In the genomic region with DNA sequence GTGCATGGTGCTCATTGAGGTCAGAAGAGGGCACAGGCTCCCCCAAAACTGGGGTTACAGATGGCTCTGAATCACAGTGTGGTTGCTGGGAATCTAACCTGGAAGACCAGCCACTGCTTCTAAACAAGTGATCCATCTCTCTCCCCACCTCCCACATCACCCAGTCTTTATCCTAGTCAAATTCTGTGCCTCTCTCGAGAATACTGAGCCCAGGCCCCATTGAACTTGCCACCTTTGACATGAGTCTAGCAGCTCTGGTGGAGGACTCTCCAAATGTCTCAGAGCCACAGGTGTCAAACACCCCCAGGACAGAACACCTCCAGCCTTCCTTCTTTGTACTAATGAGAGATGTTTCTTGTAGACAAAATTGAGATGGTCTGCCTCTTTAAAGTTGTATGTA, we compare ENCODE assay signal across 9 mouse cellular contexts. TPM values are rescaled to one million over a fixed set of nuclear protein-coding genes. Genes with fewer than 3 reads are reported as not detected.
A peak's percentile ranks its signal among the peaks of the same experiment; 100 is the strongest.
DNase-seq lines count a peak whose midpoint lies in the region; ATAC-seq and TF ChIP-seq lines count a peak whose summit lies in the region.
"Had no signal": no experiment of that assay in that cellular context is flagged by ENCODE, and none has a peak within 500 bp of the region (broad histone marks: within the 10 kb centered on the region; RNA-seq: fewer than 3 reads in every experiment).

No protein-coding gene starts in this region.

- peaks cover 75% of the 10 kb centered on the region for H3K4me1 ChIP-seq in erythroblast, embryonic 14.5 days (ENCODE audit: control insufficient read depth)
- peaks cover 50% of the 10 kb centered on the region for H3K4me1 ChIP-seq in thymus, adult 2 months (replicated peaks; ENCODE audit: control insufficient read depth, insufficient read depth, low read length)
- peaks cover 70% of the 10 kb centered on the region for H3K4me1 ChIP-seq in liver, embryonic 12.5 days
- H3K4me1 ChIP-seq in stomach, postnatal 0 days (replicated peaks; ENCODE audit: control insufficient read depth, insufficient read depth): peaks cover 6% of the 10 kb centered on the region; the same call in 1 of the 2 replicates

- peaks cover 19% of the 10 kb centered on the region for H3K27me3 ChIP-seq in erythroblast, embryonic 14.5 days (ENCODE audit: control insufficient read depth)
- no peaks in the 10 kb centered on the region for H3K27me3 ChIP-seq in thymus, adult 2 months (ENCODE audit: control insufficient read depth, insufficient read depth, low read length)
- peaks cover 11% of the 10 kb centered on the region; the same call in 1 of the 2 replicates for H3K27me3 ChIP-seq in liver, embryonic 12.5 days (replicated peaks)
- no peaks in the 10 kb centered on the region for H3K27me3 ChIP-seq in stomach, postnatal 0 days (ENCODE audit: control insufficient read depth, insufficient read depth, low read length)

- no peak for TF ChIP-seq EP300 in stomach, postnatal 0 days (optimal IDR thresholded peaks at IDR 0.05)

- no peak for ATAC-seq in erythroblast, adult 5-6 weeks (replicated peaks; ENCODE audit: low FRiP score, poor library complexity, severe bottlenecking)
- ATAC-seq in liver, embryonic 12.5 days: no peak
- no peak for ATAC-seq in stomach, postnatal 0 days (ENCODE audit: low FRiP score, low TSS enrichment)

- H3K4me2 ChIP-seq in liver, embryonic 12.5 days: peak overlapping the region; percentile 98
- H3K4me2 ChIP-seq in stomach, postnatal 0 days (replicated peaks; ENCODE audit: low read depth): peak overlapping the region; percentile 97

- H3K9me3 ChIP-seq in erythroblast, embryonic 14.5 days (ENCODE audit: control insufficient read depth, low read length): no peaks in the 10 kb centered on the region
- H3K9me3 ChIP-seq in liver, embryonic 12.5 days (replicated peaks): no peaks in the 10 kb centered on the region
- H3K9me3 ChIP-seq in stomach, postnatal 0 days (ENCODE audit: control insufficient read depth, low read length): no peaks in the 10 kb centered on the region

- no peak for TF ChIP-seq CTCF in thymus, adult 2 months (IDR thresholded peaks at IDR 0.05; ENCODE audit: borderline replicate concordance, control insufficient read depth, extremely low read depth, insufficient read depth, low read length, poor library complexity)
- no peak for TF ChIP-seq CTCF in stomach, postnatal 0 days (IDR thresholded peaks at IDR 0.05; ENCODE audit: low read depth)

- peaks cover 52% of the 10 kb centered on the region for H3K36me3 ChIP-seq in erythroblast, embryonic 14.5 days (ENCODE audit: control insufficient read depth)
- no peaks in the 10 kb centered on the region for H3K36me3 ChIP-seq in thymus, adult 2 months (ENCODE audit: control insufficient read depth, insufficient read depth, low read length)
- peaks cover 27% of the 10 kb centered on the region for H3K36me3 ChIP-seq in liver, embryonic 12.5 days
- no peaks in the 10 kb centered on the region for H3K36me3 ChIP-seq in stomach, postnatal 0 days (ENCODE audit: control insufficient read depth, insufficient read depth, low read length)

- 19% methylated on average over 1 of the region's 1 CpGs for WGBS in thymus, adult 2 months
- 32% methylated on average over 1 of the region's 1 CpGs for WGBS in liver, embryonic 12.5 days (ENCODE audit: insufficient replicate concordance)
- WGBS in stomach, postnatal 0 days: 25% methylated on average over 1 of the region's 1 CpGs

- H3K27ac ChIP-seq in thymus, adult 2 months (ENCODE audit: control insufficient read depth, insufficient read depth, low read length): no peak overlapping the region
- H3K27ac ChIP-seq in liver, embryonic 12.5 days: 0 out of 2 replicates have a peak overlapping the region, but pooled peaks have one; percentile 15
- H3K27ac ChIP-seq in stomach, postnatal 0 days (replicated peaks): no peak overlapping the region

- H3K4me3 ChIP-seq in erythroblast, embryonic 14.5 days (replicated peaks): peak overlapping the region; percentile 98
- peak overlapping the region; percentile 16 for H3K4me3 ChIP-seq in thymus, adult 2 months (ENCODE audit: control insufficient read depth, insufficient read depth, low read length)
- peak overlapping the region; percentile 97 for H3K4me3 ChIP-seq in liver, embryonic 12.5 days
- H3K4me3 ChIP-seq in stomach, postnatal 0 days (ENCODE audit: low read depth, low read length): peak overlapping the region; percentile 73; the same call in 1 of the 2 replicates

- H3K9ac ChIP-seq in liver, embryonic 12.5 days: peak overlapping the region; percentile 99
- no peak overlapping the region for H3K9ac ChIP-seq in stomach, postnatal 0 days (ENCODE audit: low read length)

- no peak for DNase-seq in thymus, adult 2 months
- DNase-seq in thymus, postnatal 36 days: no peak
- no peak for DNase-seq in stomach, postnatal 0 days (ENCODE audit: low spot score)
- no peak for DNase-seq in adrenal gland, postnatal 36 days
- no peak for DNase-seq in left cerebral cortex, adult 8-10 months (ENCODE audit: low spot score in 2 of 2)
- DNase-seq: kidney, adult 11 months had no signal

- TF ChIP-seq POLR2A in thymus, adult 2 months (IDR thresholded peaks at IDR 0.05; ENCODE audit: control insufficient read depth, extremely low read depth, insufficient read depth, low read length, poor library complexity): no peak

RNA-seq across cellular contexts. Expression of a gene that starts 1.2 kb away (rescaled TPM):
- polyA plus RNA-seq in erythroblast, embryonic 14.5 days (2012): 7.3 and 7.8 TPM in 2 replicates
- 39.4 and 43.5 TPM in 2 replicates for total RNA-seq in erythroblast, adult 5-6 weeks (2015; ENCODE audit: low replicate concordance)
- 102 and 103 TPM in 2 replicates for total RNA-seq in erythroblast, adult 5-6 weeks (2017; ENCODE audit: low replicate concordance)
- 28.0 and 48.9 TPM in 2 replicates for polyA plus RNA-seq in thymus, adult 2 months (2012; rRNA removed)
- 34.2 and 36.3 TPM in 2 replicates for polyA plus RNA-seq in liver, embryonic 12.5 days (2016; fragmentation: Nextera tagmentation; extraction: Ambion mirVana)
- polyA plus RNA-seq in stomach, postnatal 0 days (2015; fragmentation: Nextera tagmentation; extraction: Ambion mirVana): 8.8 and 9.6 TPM in 2 replicates
- total RNA-seq in adrenal gland, postnatal 36 days (2021): 10 to 100 TPM; 47.0 to 51.6 TPM
- total RNA-seq in left cerebral cortex, adult 8-10 months (2022): 1 to 10 TPM; 7.2 to 9.4 (median 8.6) TPM

Comparison
In these comparisons a context has a peak if more than half of its experiments do, and no peak if none do; other contexts are left out.
1. H3K4me3 ChIP-seq: peak in every context shown above with its lines; median percentile 98 in erythroblast, embryonic 14.5 days; 97 in liver, embryonic 12.5 days; 73 in stomach, postnatal 0 days; 16 in thymus, adult 2 months.